Mouse (Mus musculus): ENCODE measurements at regions not wholly inside any gene's neighbourhood (a gene's known extent, or its start where the extent isn't known, plus 50 kb on each side); places are given as distances from the start of the nearest gene placed in this dataset.

- Histone ChIP-seq H3K27ac (ENCODE audit: low read depth) (no peak overlapping the region), H3K4me1 (ENCODE audit: insufficient read depth) (no peaks in the 10 kb centered on the region), H3K4me3 (ENCODE audit: low read depth, low read length) (no peak overlapping the region), H3K9me3 (ENCODE audit: low read depth, low read length) (no peaks in the 10 kb centered on the region), H3K9ac (no peak overlapping the region), H3K4me2 (no peak overlapping the region), H3K27me3 (ENCODE audit: insufficient read depth, low read length) (no peaks in the 10 kb centered on the region), H3K36me3 (ENCODE audit: insufficient read depth) (no peaks in the 10 kb centered on the region)
- ATAC-seq (ENCODE audit: insufficient read depth) (no peak), DNase-seq (no peak)
- WGBS = 71% methylated on average over 2 of the region's 2 CpGs
- no peak for TF ChIP-seq CTCF (IDR thresholded peaks at IDR 0.05; ENCODE audit: low read depth)
These were observed 1003.9 kb downstream of the Tecrl start for GRCm38 (mm10) chr5:82351089-82351488.

- no peaks in the 10 kb centered on the region for H3K4me1 ChIP-seq (ENCODE audit: insufficient read depth)
- H3K9me3 ChIP-seq (ENCODE audit: low read depth, low read length) = no peaks in the 10 kb centered on the region
- H3K27ac ChIP-seq (ENCODE audit: low read depth) = no peak overlapping the region
- peak; percentile 85 for TF ChIP-seq CTCF (IDR thresholded peaks at IDR 0.05; ENCODE audit: low read depth)
- H3K9ac ChIP-seq = no peak overlapping the region
- H3K27me3 ChIP-seq (ENCODE audit: insufficient read depth, low read length) = no peaks in the 10 kb centered on the region
- peak; percentile 96 for DNase-seq
- no peak overlapping the region for H3K4me3 ChIP-seq (ENCODE audit: low read depth, low read length)
- ATAC-seq (ENCODE audit: insufficient read depth) = peak; percentile 77; the same call in 1 of the 2 replicates
- H3K36me3 ChIP-seq (ENCODE audit: insufficient read depth) = no peaks in the 10 kb centered on the region
- 7% methylated on average over 7 of the region's 7 CpGs for WGBS
- H3K4me2 ChIP-seq = no peak overlapping the region
These were observed 1008.3 kb downstream of the Tecrl start for GRCm38 (mm10) chr5:82346672-82347071.

- H3K9me3 ChIP-seq (ENCODE audit: low read depth, low read length) = no peaks in the 10 kb centered on the region
- no peak overlapping the region for H3K27ac ChIP-seq (ENCODE audit: low read depth)
- no peak for ATAC-seq (ENCODE audit: insufficient read depth)
- 80% methylated on average over 4 of the region's 4 CpGs for WGBS
- no peak overlapping the region for H3K4me2 ChIP-seq
- no peak for TF ChIP-seq CTCF (IDR thresholded peaks at IDR 0.05; ENCODE audit: low read depth)
- no peaks in the 10 kb centered on the region for H3K4me1 ChIP-seq (ENCODE audit: insufficient read depth)
- no peaks in the 10 kb centered on the region for H3K36me3 ChIP-seq (ENCODE audit: insufficient read depth)
- DNase-seq = no peak
- no peak overlapping the region for H3K9ac ChIP-seq
- no peak overlapping the region for H3K4me3 ChIP-seq (ENCODE audit: low read depth, low read length)
- no peaks in the 10 kb centered on the region for H3K27me3 ChIP-seq (ENCODE audit: insufficient read depth, low read length)
These were observed 1030.6 kb downstream of the Tecrl start for GRCm38 (mm10) chr5:82324354-82324753.

GRCm38 (mm10) chr5:82319709-82320333 lies 1035.2 kb downstream of the Tecrl start:
- DNase-seq = no peak
- Histone ChIP-seq H3K4me2 (no peak overlapping the region), H3K9me3 (ENCODE audit: low read depth, low read length) (no peaks in the 10 kb centered on the region), H3K9ac (no peak overlapping the region), H3K27me3 (ENCODE audit: insufficient read depth, low read length) (no peaks in the 10 kb centered on the region), H3K36me3 (ENCODE audit: insufficient read depth) (no peaks in the 10 kb centered on the region), H3K4me1 (ENCODE audit: insufficient read depth) (no peaks in the 10 kb centered on the region), H3K4me3 (ENCODE audit: low read depth, low read length) (no peak overlapping the region), H3K27ac (ENCODE audit: low read depth) (no peak overlapping the region)
- no peak for ATAC-seq (ENCODE audit: insufficient read depth)
- TF ChIP-seq CTCF (IDR thresholded peaks at IDR 0.05; ENCODE audit: low read depth) = no peak
- WGBS = 71% methylated on average over 1 of the region's 1 CpGs

- no peak overlapping the region for H3K4me2 ChIP-seq
- 30% methylated on average over 6 of the region's 6 CpGs for WGBS
- no peaks in the 10 kb centered on the region for H3K9me3 ChIP-seq (ENCODE audit: low read depth, low read length)
- no peaks in the 10 kb centered on the region for H3K27me3 ChIP-seq (ENCODE audit: insufficient read depth, low read length)
- H3K9ac ChIP-seq = no peak overlapping the region
- H3K27ac ChIP-seq (ENCODE audit: low read depth) = no peak overlapping the region
- TF ChIP-seq CTCF (IDR thresholded peaks at IDR 0.05; ENCODE audit: low read depth) = no peak
- no peaks in the 10 kb centered on the region for H3K36me3 ChIP-seq (ENCODE audit: insufficient read depth)
- no peak overlapping the region for H3K4me3 ChIP-seq (ENCODE audit: low read depth, low read length)
- DNase-seq = peak; percentile 10
- ATAC-seq (ENCODE audit: insufficient read depth) = no peak
- no peaks in the 10 kb centered on the region for H3K4me1 ChIP-seq (ENCODE audit: insufficient read depth)
These were observed 1042.9 kb downstream of the Tecrl start for GRCm38 (mm10) chr5:82312054-82312453.

- Histone ChIP-seq H3K36me3 (ENCODE audit: insufficient read depth) (no peaks in the 10 kb centered on the region), H3K4me2 (no peak overlapping the region), H3K9me3 (ENCODE audit: low read depth, low read length) (no peaks in the 10 kb centered on the region), H3K27ac (ENCODE audit: low read depth) (no peak overlapping the region), H3K27me3 (ENCODE audit: insufficient read depth, low read length) (no peaks in the 10 kb centered on the region), H3K9ac (no peak overlapping the region), H3K4me1 (ENCODE audit: insufficient read depth) (no peaks in the 10 kb centered on the region), H3K4me3 (ENCODE audit: low read depth, low read length) (no peak overlapping the region)
- ATAC-seq (ENCODE audit: insufficient read depth) = peak; percentile 38; the same call in 1 of the 2 replicates
- no peak for TF ChIP-seq CTCF (IDR thresholded peaks at IDR 0.05; ENCODE audit: low read depth)
- DNase-seq = peak; percentile 1
- WGBS = 54% methylated on average over 5 of the region's 5 CpGs
These were observed 1066.7 kb downstream of the Tecrl start for GRCm38 (mm10) chr5:82288069-82288845.

GRCm38 (mm10) chr5:82253356-82254104 lies 1101.5 kb downstream of the Tecrl start:
- no peaks in the 10 kb centered on the region for H3K9me3 ChIP-seq (ENCODE audit: low read depth, low read length)
- no peak for ATAC-seq (ENCODE audit: insufficient read depth)
- TF ChIP-seq CTCF (IDR thresholded peaks at IDR 0.05; ENCODE audit: low read depth) = no peak
- H3K4me1 ChIP-seq (ENCODE audit: insufficient read depth) = no peaks in the 10 kb centered on the region
- no peak overlapping the region for H3K9ac ChIP-seq
- H3K27me3 ChIP-seq (ENCODE audit: insufficient read depth, low read length) = no peaks in the 10 kb centered on the region
- no peak overlapping the region for H3K4me2 ChIP-seq
- 96% methylated on average over 3 of the region's 3 CpGs for WGBS
- no peak overlapping the region for H3K4me3 ChIP-seq (ENCODE audit: low read depth, low read length)
- no peaks in the 10 kb centered on the region for H3K36me3 ChIP-seq (ENCODE audit: insufficient read depth)
- no peak overlapping the region for H3K27ac ChIP-seq (ENCODE audit: low read depth)
- DNase-seq = no peak
